Mouse (Mus musculus): ENCODE measurements around the gene Bcl11b. TPM values are rescaled to one million over a fixed set of nuclear protein-coding genes. Genes with fewer than 3 reads are reported as not detected.

Gene Bcl11b
- polyA plus RNA-seq, 1 experiment, result 0.70 TPM

GRCm38 (mm10) chr12:107998746-107999145, 4.7 kb downstream of the Bcl11b start:
- no peak for DNase-seq (ENCODE audit: low read depth)

GRCm38 (mm10) chr12:107997901-107998300, 5.5 kb downstream of the Bcl11b start:
- no peak for DNase-seq (ENCODE audit: low read depth)

DNA sequence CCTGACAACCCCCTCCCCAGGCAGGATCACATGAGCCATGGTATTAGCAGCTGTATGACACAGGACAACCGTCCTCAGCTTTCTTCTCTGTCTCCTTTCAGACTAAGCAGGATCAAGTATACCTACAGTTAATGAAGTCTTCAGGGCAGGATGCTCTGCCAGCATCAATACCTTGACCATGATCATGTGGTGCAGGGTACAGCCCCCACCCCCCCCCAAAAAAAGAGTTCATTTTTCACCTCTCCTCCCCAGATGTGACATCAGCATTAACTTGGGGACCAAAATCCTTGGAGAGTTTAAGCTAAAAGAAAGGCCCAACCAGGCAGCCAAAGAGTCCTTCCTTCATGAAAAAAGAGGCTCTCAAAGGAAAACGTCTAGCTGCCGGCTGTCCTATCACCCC, 6.2 kb downstream of the Bcl11b start:
- DNase-seq (ENCODE audit: low read depth), result no peak

GRCm38 (mm10) chr12:107996773-107997172, 6.6 kb downstream of the Bcl11b start:
- no peak for DNase-seq (ENCODE audit: low read depth)

GRCm38 (mm10) chr12:107996216-107996615, 7.2 kb downstream of the Bcl11b start:
- DNase-seq (ENCODE audit: low read depth), result no peak

DNA sequence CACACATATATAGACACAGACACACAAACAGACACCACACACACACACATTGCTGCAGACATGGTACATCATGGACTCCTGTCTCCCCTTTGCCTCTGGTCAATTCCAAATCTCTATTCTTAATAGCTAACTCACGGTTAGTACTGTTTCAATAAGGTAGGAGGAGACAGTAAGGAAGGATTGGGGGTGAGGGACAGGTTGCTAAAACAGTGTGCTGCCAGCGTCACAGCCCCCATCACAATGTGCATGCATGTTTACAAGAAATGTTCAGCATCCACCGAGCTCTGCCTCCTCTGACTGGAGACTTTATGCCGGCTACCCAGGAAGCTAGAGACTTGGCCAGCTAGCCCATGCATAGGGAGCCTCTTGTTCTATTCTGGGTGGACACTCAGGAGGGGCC, 9.0 kb downstream of the Bcl11b start:
- DNase-seq (ENCODE audit: low read depth), result no peak

DNA sequence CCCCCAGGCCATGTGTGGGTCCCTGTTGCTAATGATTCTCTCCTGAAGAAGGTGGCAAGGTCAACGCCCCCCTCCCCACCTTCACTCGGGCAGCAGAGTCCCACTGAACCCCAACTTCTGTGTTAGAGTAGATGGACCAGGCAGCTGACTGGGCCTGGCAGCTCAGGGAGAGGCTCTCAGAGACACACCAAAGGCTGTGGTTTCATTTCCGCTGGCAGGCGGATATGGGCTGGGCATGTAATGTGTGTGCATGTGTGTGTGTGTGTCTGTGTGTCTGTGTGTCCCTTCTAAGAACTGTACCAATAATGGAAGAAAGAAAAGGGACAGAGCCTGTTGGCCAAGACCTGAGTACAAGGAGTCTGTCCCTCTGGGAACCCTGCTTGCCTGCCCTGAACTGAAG, 10.4 kb downstream of the Bcl11b start:
- DNase-seq (ENCODE audit: low read depth), result no peak

DNA sequence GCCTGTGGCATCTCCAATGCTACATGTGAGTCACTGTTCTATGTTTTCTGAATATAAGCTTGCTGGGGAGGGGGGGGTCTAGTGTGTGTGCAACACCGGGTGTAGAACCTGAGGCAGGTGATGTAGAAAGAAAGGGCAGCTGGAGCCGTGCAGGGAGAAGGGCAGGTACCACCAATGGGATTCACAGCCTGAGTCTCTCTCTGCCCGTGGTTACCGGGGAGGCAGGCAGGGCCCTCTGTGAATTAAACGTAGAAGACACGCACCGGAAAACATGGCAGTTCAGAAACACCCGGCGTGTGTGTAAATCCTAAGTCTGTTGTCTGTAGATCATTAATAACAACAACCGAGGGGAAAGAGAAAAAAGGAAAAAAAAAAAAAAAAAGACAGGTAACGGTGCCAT, 12.2 kb downstream of the Bcl11b start:
- DNase-seq (ENCODE audit: low read depth), result no peak

GRCm38 (mm10) chr12:107983211-107983610, 20.2 kb downstream of the Bcl11b start:
- no peak for DNase-seq (ENCODE audit: low read depth)

GRCm38 (mm10) chr12:107982306-107982705, 21.1 kb downstream of the Bcl11b start:
- DNase-seq (ENCODE audit: low read depth), result no peak

- DNase-seq (ENCODE audit: low read depth), result no peak
Measured at GRCm38 (mm10) chr12:107981231-107981630, 22.2 kb downstream of the Bcl11b start.

DNA sequence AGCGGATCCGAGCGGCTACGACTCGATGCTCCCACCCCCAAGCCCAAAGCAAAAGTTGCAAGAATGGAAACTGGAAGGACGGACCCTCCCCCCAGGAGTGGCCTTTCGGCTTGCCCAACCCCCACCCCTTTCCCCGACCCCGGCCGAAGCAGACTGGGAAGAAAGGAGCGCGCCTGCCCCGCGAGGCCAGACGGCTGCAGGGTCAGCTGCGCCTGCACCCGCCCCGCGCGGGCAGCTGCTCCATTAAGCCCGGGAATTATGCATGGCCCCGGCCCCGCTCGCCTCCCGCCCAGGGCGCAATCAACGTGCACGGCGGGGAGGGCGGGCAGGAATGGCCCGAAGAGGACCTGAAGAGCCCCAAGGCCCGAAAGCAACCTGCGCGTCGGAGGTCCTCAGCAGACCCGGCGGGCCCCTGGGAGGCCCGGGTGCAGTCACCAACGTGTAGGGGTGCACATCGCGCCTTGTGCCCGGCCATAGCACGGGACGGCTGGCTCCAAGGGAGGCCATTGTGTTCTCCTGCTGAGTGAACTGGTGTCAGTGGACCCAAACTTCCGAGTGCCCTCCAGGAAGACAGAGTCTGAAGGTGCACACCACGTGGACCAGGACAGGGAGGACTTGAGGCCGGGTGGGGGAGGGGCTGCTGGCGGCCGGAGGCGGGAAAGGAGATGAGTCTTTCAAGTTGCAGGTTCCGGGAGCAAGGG, 23.0 kb downstream of the Bcl11b start:
- no peak for DNase-seq (ENCODE audit: low read depth)

- DNase-seq (ENCODE audit: low read depth), result no peak
Measured at GRCm38 (mm10) chr12:107979710-107980260, 23.6 kb downstream of the Bcl11b start.

DNA sequence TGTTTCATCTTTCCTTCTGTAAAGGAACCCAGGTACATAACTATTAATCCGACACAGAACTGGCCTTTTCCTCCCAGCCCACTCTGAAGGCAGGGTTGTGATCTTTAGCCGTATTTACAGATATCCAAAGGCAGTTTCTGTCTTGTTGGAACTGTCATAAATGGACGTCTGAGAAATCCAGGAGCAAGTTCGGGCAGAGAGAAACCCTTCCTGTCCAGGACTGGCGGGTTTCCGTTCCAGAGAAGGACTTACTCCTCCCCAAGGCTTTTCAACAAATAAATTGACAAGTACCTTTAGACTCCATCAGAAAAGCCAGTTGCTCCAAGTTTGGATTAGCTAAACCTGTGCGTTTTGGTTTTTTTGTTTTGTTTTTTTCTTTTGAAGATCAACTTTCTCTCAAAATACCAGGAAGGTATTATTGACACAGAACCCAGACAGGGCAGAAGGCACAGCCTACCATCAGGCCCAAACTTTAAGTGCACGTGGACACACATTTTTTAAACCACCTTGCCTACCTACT, 24.6 kb downstream of the Bcl11b start:
- DNase-seq (ENCODE audit: low read depth), result peak; percentile 80

DNA sequence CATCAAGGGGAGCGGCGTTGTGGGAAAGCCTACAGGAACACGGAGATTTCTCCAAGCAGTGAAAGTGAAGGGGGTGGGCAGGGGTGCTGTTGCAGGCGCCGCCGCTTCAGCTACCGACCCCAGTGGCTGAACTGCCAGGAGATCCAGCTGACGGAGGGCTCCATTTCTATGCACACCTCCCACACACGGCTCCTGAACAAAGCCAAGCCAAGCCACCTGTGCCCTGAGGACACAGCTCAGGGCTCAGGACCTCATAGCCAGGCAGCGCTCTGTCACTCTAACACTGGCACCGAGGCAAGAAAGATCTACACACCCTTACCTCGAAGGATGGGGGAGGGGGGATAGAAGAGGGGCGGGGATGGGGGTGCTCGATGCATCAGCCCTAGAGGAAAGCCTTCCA, 25.3 kb downstream of the Bcl11b start:
- DNase-seq (ENCODE audit: low read depth), result no peak

DNA sequence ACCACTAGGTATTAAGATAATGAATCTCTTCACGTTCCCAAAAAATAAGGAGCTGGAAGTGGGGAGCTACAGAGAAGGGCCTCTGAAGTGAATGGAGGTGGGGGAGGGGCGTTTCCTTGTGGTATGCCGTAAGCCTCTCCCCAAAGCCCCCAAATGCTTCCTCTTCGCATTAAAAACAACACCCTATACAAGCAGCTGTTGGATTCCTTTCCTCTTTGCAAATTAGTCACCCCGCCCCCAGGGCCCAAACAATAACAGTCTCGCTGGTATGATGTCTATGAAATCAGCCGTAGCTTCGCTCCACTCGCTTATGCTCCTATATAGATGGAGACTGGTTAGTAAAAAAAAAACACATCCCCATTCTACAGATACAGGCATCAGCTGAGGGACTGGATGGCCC, 25.9 kb downstream of the Bcl11b start:
- DNase-seq (ENCODE audit: low read depth), result no peak

DNA sequence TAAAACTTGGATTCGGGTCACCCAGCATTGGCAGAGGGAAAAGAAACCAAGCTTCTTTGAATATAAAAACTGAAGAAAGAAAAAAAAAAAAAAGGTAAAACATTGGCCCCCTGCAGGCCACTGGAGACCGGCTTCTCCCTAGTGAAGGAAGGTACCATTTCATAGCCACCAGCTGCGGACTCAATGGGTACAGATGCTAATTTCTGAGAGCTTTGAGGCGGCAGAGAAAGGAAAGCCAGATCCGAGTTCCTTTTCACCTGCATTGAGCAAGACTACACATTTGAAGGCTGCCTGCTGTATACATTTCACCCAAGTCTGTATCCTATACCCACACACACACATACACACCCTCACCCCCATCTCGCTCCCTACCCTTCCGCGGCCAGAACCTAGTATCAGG, 26.3 kb downstream of the Bcl11b start:
- no peak for DNase-seq (ENCODE audit: low read depth)

DNA sequence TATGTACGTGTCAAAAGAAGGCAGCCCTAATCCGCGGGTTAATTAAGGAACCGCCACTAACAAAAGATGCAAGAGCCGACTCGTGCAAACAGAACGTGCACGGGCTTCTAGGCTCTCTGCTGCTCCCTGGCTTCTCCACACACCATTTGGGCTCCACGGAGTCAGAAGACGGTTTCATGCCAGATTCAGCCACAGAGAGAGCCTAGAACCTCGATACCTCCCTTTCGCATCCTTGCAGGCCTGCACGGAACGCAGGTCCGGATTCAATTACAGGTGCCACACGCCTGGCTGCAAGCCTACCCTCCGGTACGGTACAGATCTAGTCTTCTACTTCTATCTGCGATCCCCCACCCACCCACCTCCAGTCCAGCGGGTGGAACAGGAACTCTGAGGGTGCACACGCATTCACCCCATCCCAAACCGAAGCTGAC, 26.8 kb downstream of the Bcl11b start:
- no peak for DNase-seq (ENCODE audit: low read depth)

GRCm38 (mm10) chr12:107975897-107976570, 27.4 kb downstream of the Bcl11b start:
- no peak for DNase-seq (ENCODE audit: low read depth)

DNA sequence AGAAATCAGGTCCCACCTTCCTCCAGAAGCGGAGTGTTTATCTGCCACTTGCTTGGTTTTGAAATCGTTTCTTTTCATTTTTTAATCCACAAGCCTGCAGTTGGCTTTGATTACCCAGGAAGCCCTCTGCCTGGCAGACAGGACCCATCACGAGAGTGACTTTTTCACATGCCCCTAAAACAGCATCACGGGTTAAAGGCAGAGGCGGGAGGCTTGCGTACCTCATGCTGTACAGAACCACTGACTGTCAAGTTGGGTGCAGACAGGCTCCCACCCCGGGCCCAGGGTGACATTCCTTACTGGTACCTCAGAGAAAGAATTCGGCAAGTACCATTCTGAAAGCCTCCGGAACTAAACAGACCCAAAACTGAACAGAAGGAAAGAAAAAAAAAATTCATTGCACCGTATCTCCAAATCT, 27.9 kb downstream of the Bcl11b start:
- no peak for DNase-seq (ENCODE audit: low read depth)

DNA sequence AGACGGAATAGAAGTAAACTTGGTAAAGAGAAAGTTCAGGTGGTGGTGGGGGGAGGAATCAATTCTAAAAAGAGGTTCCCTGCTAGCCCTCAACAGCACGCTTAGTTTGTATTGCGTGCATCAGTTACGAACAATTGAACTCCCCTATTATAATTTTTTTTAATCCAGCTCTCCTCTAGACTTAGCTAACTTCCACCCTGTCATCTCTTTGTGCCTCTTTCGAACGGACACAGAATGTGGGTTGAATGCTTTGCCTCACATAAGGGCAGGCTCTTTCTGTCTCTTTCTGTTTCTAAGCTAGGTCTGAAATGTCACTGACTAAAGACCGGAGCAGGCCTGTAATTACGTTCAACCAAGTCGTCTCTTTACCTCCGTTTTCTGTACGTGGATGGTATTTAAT, 28.9 kb downstream of the Bcl11b start:
- no peak for DNase-seq (ENCODE audit: low read depth)

DNA sequence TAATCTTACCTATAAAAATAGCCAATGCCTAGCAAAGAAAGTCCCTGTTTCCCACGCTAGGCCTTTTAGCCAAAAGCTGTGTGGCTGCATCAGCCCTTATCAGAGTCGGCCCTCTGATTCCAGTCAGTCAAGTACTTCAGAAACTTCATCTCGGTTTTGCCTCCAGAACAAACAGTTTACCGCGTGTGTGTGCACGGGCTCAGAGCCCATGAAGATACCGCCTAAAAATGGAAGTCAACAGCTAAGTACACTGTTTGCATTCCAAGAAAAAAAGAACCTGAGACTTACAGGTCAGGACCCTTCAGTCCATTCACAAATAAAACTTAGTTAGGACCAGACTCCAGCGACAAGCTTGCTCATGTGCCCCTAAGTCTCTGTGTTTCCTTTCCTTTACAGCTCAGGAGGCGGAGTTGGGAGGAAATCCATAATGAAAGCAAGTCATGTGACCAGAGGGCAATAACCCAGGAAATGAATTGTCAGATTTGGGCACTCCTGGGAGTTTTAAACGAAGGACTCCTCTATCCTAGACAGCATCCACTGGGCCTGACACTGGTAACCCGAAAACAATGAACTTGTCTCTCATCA, 29.8 kb downstream of the Bcl11b start:
- DNase-seq (ENCODE audit: low read depth), result no peak
